ENCODE assay signal across 22 mouse cellular contexts in genomic region chr4:32149171-32149570, GRCm38 (mm10).
DNase-seq lines count a peak whose midpoint lies in the region; ATAC-seq lines count a peak whose summit lies in the region.
"Had no signal": no experiment of that assay in that cellular context is flagged by ENCODE, and none has a peak within 500 bp of the region (broad histone marks: within the 10 kb centered on the region; RNA-seq: fewer than 3 reads in every experiment).

No protein-coding gene starts in this region.

- no peaks in the 10 kb centered on the region for H3K36me3 ChIP-seq in intestine, embryonic 16.5 days (ENCODE audit: control insufficient read depth, insufficient read depth, low read length)
- H3K36me3 ChIP-seq: embryonic facial prominence, embryonic 15.5 days; G1E; heart, embryonic 10.5 days; hindbrain, embryonic 13.5 days; limb, embryonic 15.5 days; midbrain, embryonic 15.5 days had no signal

- H3K27me3 ChIP-seq in intestine, embryonic 16.5 days (replicated peaks; ENCODE audit: control insufficient read depth, insufficient read depth, low read length): no peaks in the 10 kb centered on the region
- H3K27me3 ChIP-seq: embryonic facial prominence, embryonic 15.5 days; hindbrain, embryonic 13.5 days; limb, embryonic 15.5 days; midbrain, embryonic 15.5 days had no signal

- H3K9ac ChIP-seq in intestine, embryonic 16.5 days (ENCODE audit: low read depth, low read length): no peak overlapping the region
- H3K9ac ChIP-seq: embryonic facial prominence, embryonic 15.5 days; hindbrain, embryonic 13.5 days; limb, embryonic 15.5 days; liver, postnatal 0 days; midbrain, embryonic 15.5 days had no signal

- H3K4me2 ChIP-seq in intestine, embryonic 16.5 days (ENCODE audit: low read depth, low read length): no peak overlapping the region
- H3K4me2 ChIP-seq: embryonic facial prominence, embryonic 15.5 days; hindbrain, embryonic 13.5 days; limb, embryonic 15.5 days; midbrain, embryonic 15.5 days had no signal

- no peaks in the 10 kb centered on the region for H3K9me3 ChIP-seq in intestine, embryonic 16.5 days (ENCODE audit: control insufficient read depth, low read length)
- H3K9me3 ChIP-seq: embryonic facial prominence, embryonic 15.5 days; G1E; heart, embryonic 10.5 days; hindbrain, embryonic 13.5 days; limb, embryonic 15.5 days; midbrain, embryonic 15.5 days had no signal

- no peak overlapping the region for H3K4me3 ChIP-seq in intestine, embryonic 16.5 days (ENCODE audit: low read length)
- H3K4me3 ChIP-seq: embryonic facial prominence, embryonic 15.5 days; heart, embryonic 10.5 days; hindbrain, embryonic 13.5 days; limb, embryonic 15.5 days; midbrain, embryonic 15.5 days had no signal

- WGBS in intestine, embryonic 16.5 days: 84% methylated on average over 7 of the region's 7 CpGs

- no peak overlapping the region for H3K27ac ChIP-seq in intestine, embryonic 16.5 days (ENCODE audit: low read length)
- H3K27ac ChIP-seq: embryonic facial prominence, embryonic 15.5 days; heart, embryonic 10.5 days; hindbrain, embryonic 13.5 days; limb, embryonic 15.5 days; midbrain, embryonic 15.5 days had no signal

- no peak for ATAC-seq in intestine, embryonic 16.5 days
- ATAC-seq: forebrain, embryonic 16.5 days; liver, postnatal 0 days; midbrain, embryonic 15.5 days had no signal

- no peaks in the 10 kb centered on the region for H3K4me1 ChIP-seq in intestine, embryonic 16.5 days (ENCODE audit: control insufficient read depth, insufficient read depth, low read length)
- H3K4me1 ChIP-seq: embryonic facial prominence, embryonic 15.5 days; heart, embryonic 10.5 days; midbrain, embryonic 15.5 days had no signal

- DNase-seq in lung, postnatal 25 days (ENCODE audit: low spot score): peak; percentile 32
- DNase-seq in lung, adult 18-20 months: no peak
- peak; percentile 67 to 75 for DNase-seq in B cell, adult 2 months
- peak; percentile 88 for DNase-seq in T-cell, adult 2 months (ENCODE audit: low spot score)
- peak; percentile 85 to 92 for DNase-seq in natural killer cell, adult 2 months (ENCODE audit: low spot score in 2 of 2)
- DNase-seq in kidney, adult 8-10 months: no peak
- DNase-seq: cerebellum, adult 18-20 months; cerebellum, postnatal 36 days; kidney, adult 18-20 months; kidney, postnatal 25 days; liver, postnatal 0 days; lung, postnatal 14 days; retina, postnatal 1 day; right cerebral cortex, postnatal 4 days had no signal

Comparison
In these comparisons a context has a peak if more than half of its experiments do, and no peak if none do; other contexts are left out.
1. DNase-seq: peak in lung, postnatal 25 days (single experiment), B cell, adult 2 months (2 of 2), T-cell, adult 2 months (single experiment) and natural killer cell, adult 2 months (2 of 2); none in lung, adult 18-20 months (0 of 2) and kidney, adult 8-10 months (0 of 2).